Mouse (Mus musculus) stomach, postnatal 0 days (tissue): ENCODE results near the gene Adamts6. TPM values are rescaled to one million over a fixed set of nuclear protein-coding genes. Genes with fewer than 3 reads are reported as not detected.

ENCODE experiments used
- ATAC-seq: fragments of 200-750 bp; cut with Nextera tagmentation; 2 replicates; pipeline ENCODE4 v1.8.0; 2017; ENCODE audit not compliant: low FRiP score, low TSS enrichment
- DNase-seq: peaks from one replicate; pipeline ENCODE4 v3.0.0-alpha.2; 2016; ENCODE audit warnings: low spot score
- H3K27ac ChIP-seq: fragments of 300-500 bp; sonication (generic); replicated peaks from 2 replicates; pipeline ENCODE4 v1.5.1; 2014; ENCODE audit warnings: mild to moderate bottlenecking, control low read depth
- H3K27me3 ChIP-seq: fragments of 300-500 bp; sonication (generic); 2 replicates; pipeline ENCODE4 v1.6.1; 2014; ENCODE audit warnings: low read length; ENCODE audit not compliant: control insufficient read depth, insufficient read depth
- H3K36me3 ChIP-seq: fragments of 300-500 bp; sonication (generic); 2 replicates; pipeline ENCODE4 v1.6.1; 2014; ENCODE audit warnings: low read length, mixed read lengths; ENCODE audit not compliant: control insufficient read depth, insufficient read depth
- H3K4me1 ChIP-seq: fragments of 300-500 bp; sonication (generic); replicated peaks from 2 replicates; pipeline ENCODE4 v1.6.1; 2014; ENCODE audit warnings: antibody characterized with exemption; ENCODE audit not compliant: control insufficient read depth, insufficient read depth
- H3K4me2 ChIP-seq: fragments of 300-500 bp; sonication (generic); replicated peaks from 2 replicates; pipeline ENCODE4 v1.6.1; 2014; ENCODE audit warnings: low read depth, mild to moderate bottlenecking, control low read depth, moderate library complexity
- H3K4me3 ChIP-seq: fragments of 300-500 bp; sonication (generic); 2 replicates; pipeline ENCODE4 v1.5.1; 2014; ENCODE audit warnings: low read depth, low read length, control low read depth
- H3K9ac ChIP-seq: fragments of 300-500 bp; sonication (generic); 2 replicates; pipeline ENCODE4 v1.6.1; 2014; ENCODE audit warnings: mild to moderate bottlenecking, low read length, control low read depth, mixed read lengths
- H3K9me3 ChIP-seq: fragments of 300-500 bp; sonication (generic); 2 replicates; pipeline ENCODE4 v1.6.1; 2016; ENCODE audit warnings: low read length; ENCODE audit not compliant: control insufficient read depth
- CTCF ChIP-seq: IDR thresholded peaks from 2 replicates; pipeline ENCODE4 v1.5.1; 2016; ENCODE audit warnings: antibody characterized with exemption, low read depth, mild to moderate bottlenecking, moderate library complexity
- EP300 ChIP-seq: optimal IDR thresholded peaks from 2 replicates; pipeline ENCODE3; 2016; ENCODE audit warnings: antibody characterized with exemption
- WGBS: fragments of 180-500 bp; shearing (Covaris S2); extraction: QIAGEN DNeasy Blood & Tissue Kit; methylation state at CpG from one replicate; pipeline ENCODE4 v1.1.7; 2014; 5-methylcytosine and 5-hydroxymethylcytosine counted together
- polyA plus RNA-seq: library from polyadenylated mRNA; unstranded; fragments of >200 nt; fragmentation: Nextera tagmentation; extraction: Ambion mirVana; gene quantifications from 2 replicates; pipeline ENCODE4 v1.2.1, GENCODE M21; 2015

Adamts6 gene
- polyA plus RNA-seq, 1 experiment from 2014 or later: 0.78 TPM

- WGBS: under 1% methylated on average over 10 of the region's 10 CpGs
- Histone ChIP-seq H3K4me3 (peak overlapping the region; percentile 53), H3K4me2 (peak overlapping the region; percentile 74), H3K9me3 (no peaks in the 10 kb centered on the region), H3K27me3 (no peaks in the 10 kb centered on the region), H3K4me1 (no peaks in the 10 kb centered on the region), H3K9ac (no peak overlapping the region), H3K36me3 (no peaks in the 10 kb centered on the region), H3K27ac (peak overlapping the region; percentile 73)
- DNase-seq: peak; percentile 82
- ATAC-seq: peak; percentile 96
- TF ChIP-seq EP300 (no peak), CTCF (no peak)
These were observed 732 bp upstream of the Adamts6 start for GRCm38 (mm10) chr13:104286897-104287309.

GRCm38 (mm10) chr13:104288226-104288859 lies 708 bp downstream of the Adamts6 start:
- Histone ChIP-seq H3K4me2 (peak overlapping the region; percentile 74), H3K27ac (peak overlapping the region; percentile 69), H3K9ac (0 out of 2 replicates have a peak overlapping the region, but pooled peaks have one; percentile 35), H3K9me3 (no peaks in the 10 kb centered on the region), H3K36me3 (no peaks in the 10 kb centered on the region), H3K4me1 (no peaks in the 10 kb centered on the region), H3K27me3 (no peaks in the 10 kb centered on the region), H3K4me3 (peak overlapping the region; percentile 53)
- no peak for TF ChIP-seq EP300
- no peak for TF ChIP-seq CTCF
- 0% methylated on average over 7 of the region's 7 CpGs for WGBS
- DNase-seq: peak; percentile 54
- ATAC-seq: no peak; the same call in 1 of the 2 replicates

DNA sequence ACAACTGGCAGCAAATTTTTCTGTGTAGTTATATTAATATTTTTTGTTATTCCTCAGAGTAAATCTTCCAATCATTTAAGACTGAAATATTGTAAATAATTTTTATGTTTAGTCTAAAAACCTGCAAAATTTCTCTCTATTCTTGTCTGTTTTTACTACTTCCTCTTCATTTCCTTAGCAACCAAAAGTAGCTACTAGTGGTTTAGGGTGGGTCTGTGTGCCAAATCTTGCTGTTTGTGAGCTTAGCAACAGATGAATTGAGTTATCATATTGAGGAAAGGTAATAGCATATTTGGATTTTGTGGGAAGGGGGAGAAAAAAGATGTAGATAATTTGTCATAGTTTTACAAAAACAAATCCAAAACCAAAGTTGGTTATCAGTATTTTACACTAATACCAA lies 1.5 kb downstream of the Adamts6 start:
- ATAC-seq: no peak
- Histone ChIP-seq H3K9me3 (no peaks in the 10 kb centered on the region), H3K27ac (no peak overlapping the region), H3K4me2 (no peak overlapping the region), H3K4me3 (no peak overlapping the region), H3K27me3 (no peaks in the 10 kb centered on the region), H3K4me1 (no peaks in the 10 kb centered on the region), H3K36me3 (no peaks in the 10 kb centered on the region), H3K9ac (no peak overlapping the region)
- DNase-seq: no peak
- TF ChIP-seq CTCF (no peak), EP300 (no peak)

- TF ChIP-seq EP300 (no peak), CTCF (no peak)
- Histone ChIP-seq H3K9ac (no peak overlapping the region), H3K36me3 (no peaks in the 10 kb centered on the region), H3K9me3 (no peaks in the 10 kb centered on the region), H3K27me3 (no peaks in the 10 kb centered on the region), H3K4me3 (no peak overlapping the region), H3K27ac (no peak overlapping the region), H3K4me2 (no peak overlapping the region), H3K4me1 (no peaks in the 10 kb centered on the region)
- ATAC-seq (no peak), DNase-seq (no peak)
- 74% methylated on average over 1 of the region's 1 CpGs for WGBS
These were observed 7.8 kb downstream of the Adamts6 start for GRCm38 (mm10) chr13:104295472-104295871.

GRCm38 (mm10) chr13:104329336-104329735 lies 41.7 kb downstream of the Adamts6 start:
- DNase-seq: no peak
- Histone ChIP-seq H3K4me2 (no peak overlapping the region), H3K9ac (no peak overlapping the region), H3K4me3 (no peak overlapping the region), H3K9me3 (no peaks in the 10 kb centered on the region), H3K4me1 (no peaks in the 10 kb centered on the region), H3K27ac (no peak overlapping the region), H3K36me3 (no peaks in the 10 kb centered on the region), H3K27me3 (no peaks in the 10 kb centered on the region)
- no peak for ATAC-seq
- no peak for TF ChIP-seq CTCF
- TF ChIP-seq EP300: no peak
- WGBS: 81% methylated on average over 3 of the region's 3 CpGs

GRCm38 (mm10) chr13:104329742-104330141 lies 42.1 kb downstream of the Adamts6 start:
- no peak overlapping the region for H3K4me2 ChIP-seq
- WGBS: 44% methylated on average over 2 of the region's 2 CpGs
- H3K9me3 ChIP-seq: no peaks in the 10 kb centered on the region
- H3K4me1 ChIP-seq: no peaks in the 10 kb centered on the region
- no peaks in the 10 kb centered on the region for H3K36me3 ChIP-seq
- TF ChIP-seq CTCF: no peak
- TF ChIP-seq EP300: no peak
- no peak for ATAC-seq
- H3K4me3 ChIP-seq: no peak overlapping the region
- no peak for DNase-seq
- H3K27ac ChIP-seq: no peak overlapping the region
- H3K9ac ChIP-seq: no peak overlapping the region
- H3K27me3 ChIP-seq: no peaks in the 10 kb centered on the region
